Mouse (Mus musculus): ENCODE data around the gene Tmem211. TPM values are rescaled to one million over a fixed set of nuclear protein-coding genes. Genes with fewer than 3 reads are reported as not detected.

Tmem211 gene
- total RNA-seq (2021) = not detected
- not detected in 2 replicates for polyA plus RNA-seq (2012; rRNA removed)
- long read RNA-seq = 0 reads

DNA sequence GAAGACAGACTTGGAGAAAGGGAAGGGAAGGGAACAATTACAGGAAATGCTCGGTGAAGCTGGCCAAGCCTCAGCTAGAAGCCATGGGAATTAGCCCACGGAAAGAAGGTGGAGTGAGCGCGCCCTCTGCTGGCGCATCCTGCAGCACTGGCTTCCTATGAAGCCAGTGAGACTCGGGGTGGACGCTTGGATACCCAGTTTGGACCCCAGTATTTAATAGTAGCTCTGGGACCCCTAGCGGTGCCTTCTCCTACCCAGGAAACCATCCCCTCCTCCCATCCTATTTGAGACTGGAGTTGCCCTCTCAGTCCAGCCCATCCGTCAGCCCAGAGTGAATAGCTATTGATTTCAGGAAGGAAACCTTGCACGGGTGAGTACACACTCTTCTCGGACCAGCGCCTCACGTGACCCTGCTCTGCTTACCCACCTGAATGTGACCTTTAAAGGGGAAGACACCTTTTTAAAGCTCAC, at the start of gene Tmem211:
Tmem211 (plus strand) TSS at position 278 of the 471 bp plus-strand sequence.
- DNase-seq = peak; percentile 75

DNA sequence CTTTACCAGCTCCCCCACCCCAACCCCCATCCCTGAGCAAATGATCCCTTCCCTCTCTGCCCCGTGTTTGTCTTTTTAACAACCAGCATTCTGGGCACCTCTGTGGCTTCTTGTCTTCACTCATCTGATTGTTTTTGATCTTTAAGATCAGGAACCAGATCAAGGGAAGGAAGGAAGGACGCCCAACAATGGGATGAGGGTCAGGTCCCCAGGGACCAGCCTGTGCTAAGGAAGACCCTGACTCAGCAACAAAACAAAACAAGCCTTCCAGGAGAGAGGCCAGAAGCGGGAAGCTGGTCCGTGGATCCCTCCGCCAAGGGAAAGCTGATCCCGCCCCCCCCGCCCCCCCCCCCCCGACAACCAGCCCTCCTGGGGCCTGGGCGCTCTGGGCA, 47.3 kb upstream of the Tmem211 start:
- DNase-seq = no peak

GRCm38 (mm10) chr5:113179843-113180682, 46.6 kb upstream of the Tmem211 start:
- DNase-seq = peak; percentile 88

DNA sequence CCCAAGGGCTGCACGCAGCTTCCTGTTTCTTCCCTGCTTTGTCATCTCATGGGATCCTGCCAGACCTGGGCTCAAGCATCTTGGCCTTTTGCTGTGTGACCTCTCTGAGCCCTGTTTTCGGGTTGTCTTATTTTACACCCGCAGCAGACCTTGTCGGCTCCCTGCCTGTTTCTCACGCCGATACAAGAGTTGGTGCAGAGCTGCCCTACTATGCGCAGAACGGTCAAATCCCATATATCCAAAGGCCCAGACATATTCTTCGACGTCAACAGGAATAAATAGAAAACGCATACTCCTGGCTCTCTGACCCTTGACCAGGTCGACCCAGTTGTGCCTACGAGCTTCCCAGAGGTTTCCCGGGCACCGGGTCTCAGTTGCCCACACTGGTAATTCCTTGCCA, 46.0 kb upstream of the Tmem211 start:
- DNase-seq = no peak

GRCm38 (mm10) chr5:113181441-113181840, 45.3 kb upstream of the Tmem211 start:
- DNase-seq = no peak

DNA sequence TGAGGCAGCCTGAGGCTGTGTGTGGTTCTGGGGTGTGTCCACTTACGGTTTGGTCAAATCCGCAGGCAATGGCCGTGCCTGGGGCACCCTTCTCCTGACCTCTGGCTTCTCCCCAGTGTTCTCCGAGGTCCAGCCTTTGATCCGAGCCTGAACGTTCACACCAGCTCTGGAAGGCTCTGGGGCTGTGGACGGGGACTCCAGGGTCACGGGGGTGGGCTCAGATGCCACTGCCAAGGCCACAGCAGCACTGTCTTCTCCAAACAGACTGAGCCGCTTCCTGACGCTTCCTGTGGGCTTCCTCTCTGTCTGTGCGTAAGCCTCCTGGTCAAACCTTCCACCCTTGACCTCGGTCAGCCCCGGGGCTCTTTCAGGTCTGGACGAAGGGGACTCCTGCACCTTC, 36.2 kb upstream of the Tmem211 start:
- no peak for DNase-seq

- no peak for DNase-seq
Measured at GRCm38 (mm10) chr5:113191901-113192300, 34.8 kb upstream of the Tmem211 start.

DNA sequence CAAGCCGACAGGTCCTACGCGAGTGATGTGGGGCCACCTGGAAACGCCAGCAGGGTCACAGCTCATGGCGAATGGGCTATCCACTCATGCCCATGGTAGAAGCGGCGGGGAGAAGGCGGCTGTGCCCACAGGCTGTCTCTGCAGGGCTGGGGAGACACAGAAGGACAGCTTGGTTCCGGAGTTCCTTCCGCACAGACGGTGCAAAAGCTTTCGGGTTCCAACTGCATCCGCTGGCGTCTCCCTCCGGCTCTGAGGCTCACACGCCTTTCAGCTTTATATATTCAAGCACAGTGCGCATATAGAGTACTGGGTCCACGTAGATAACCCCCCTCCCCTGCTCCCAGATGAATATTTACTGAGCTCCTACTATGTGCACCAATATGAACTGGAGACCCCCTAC, 32.9 kb upstream of the Tmem211 start:
- no peak for DNase-seq

GRCm38 (mm10) chr5:113195451-113195850, 31.3 kb upstream of the Tmem211 start:
- DNase-seq = no peak

- DNase-seq = no peak
Measured at GRCm38 (mm10) chr5:113195907-113196306, 30.8 kb upstream of the Tmem211 start.

GRCm38 (mm10) chr5:113196916-113197794, 29.6 kb upstream of the Tmem211 start:
- DNase-seq = no peak

DNA sequence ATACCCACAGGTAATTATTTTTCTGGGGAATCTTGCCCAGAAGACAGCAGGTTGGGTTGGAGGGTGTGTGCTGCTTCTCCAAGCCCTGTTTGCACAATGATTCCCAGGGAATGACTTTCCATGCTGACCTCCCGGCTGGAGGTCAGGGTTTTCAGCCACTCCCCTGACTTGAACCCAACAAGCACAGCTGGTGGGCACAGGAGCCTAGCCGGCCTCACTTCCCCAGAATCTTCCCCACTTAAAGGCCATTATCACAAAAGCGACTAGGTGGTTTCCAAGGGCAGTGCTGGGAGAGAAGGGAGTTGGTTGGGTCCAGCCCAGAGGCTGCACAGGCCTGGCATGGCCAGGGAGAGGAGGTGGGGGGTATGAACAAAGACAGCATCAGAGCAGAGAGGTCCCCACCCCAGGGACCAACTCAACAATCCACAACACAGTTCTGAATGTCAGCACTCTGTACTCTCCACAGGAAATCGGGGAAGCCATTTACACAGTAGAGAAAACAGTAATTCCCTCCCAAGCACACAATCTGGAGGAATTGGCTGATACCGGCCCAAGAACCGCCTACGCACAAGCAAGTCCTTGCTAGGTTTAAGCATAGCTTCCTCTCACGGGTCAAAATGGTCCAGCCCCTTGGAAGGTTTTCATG, 27.5 kb upstream of the Tmem211 start:
- DNase-seq = no peak

DNA sequence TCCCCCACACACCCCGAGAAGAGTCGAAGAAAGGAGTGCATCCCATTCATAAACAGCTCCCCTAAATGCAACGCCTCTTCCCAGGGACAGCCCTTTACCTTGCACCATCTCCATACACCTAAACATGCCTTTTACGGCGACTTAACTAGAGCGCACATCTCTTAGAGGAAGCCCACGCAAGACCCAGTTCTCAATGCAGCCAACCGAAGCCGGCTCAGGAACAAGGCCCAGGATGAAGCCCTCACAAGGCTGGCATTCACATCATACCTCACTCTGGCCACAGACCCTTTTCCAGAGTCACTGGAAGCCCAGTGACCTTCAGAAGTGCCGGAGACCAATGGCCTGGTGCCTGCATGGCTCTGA, 27.0 kb upstream of the Tmem211 start:
- no peak for DNase-seq

- DNase-seq = no peak
Measured at GRCm38 (mm10) chr5:113204193-113204592, 22.5 kb upstream of the Tmem211 start.

DNA sequence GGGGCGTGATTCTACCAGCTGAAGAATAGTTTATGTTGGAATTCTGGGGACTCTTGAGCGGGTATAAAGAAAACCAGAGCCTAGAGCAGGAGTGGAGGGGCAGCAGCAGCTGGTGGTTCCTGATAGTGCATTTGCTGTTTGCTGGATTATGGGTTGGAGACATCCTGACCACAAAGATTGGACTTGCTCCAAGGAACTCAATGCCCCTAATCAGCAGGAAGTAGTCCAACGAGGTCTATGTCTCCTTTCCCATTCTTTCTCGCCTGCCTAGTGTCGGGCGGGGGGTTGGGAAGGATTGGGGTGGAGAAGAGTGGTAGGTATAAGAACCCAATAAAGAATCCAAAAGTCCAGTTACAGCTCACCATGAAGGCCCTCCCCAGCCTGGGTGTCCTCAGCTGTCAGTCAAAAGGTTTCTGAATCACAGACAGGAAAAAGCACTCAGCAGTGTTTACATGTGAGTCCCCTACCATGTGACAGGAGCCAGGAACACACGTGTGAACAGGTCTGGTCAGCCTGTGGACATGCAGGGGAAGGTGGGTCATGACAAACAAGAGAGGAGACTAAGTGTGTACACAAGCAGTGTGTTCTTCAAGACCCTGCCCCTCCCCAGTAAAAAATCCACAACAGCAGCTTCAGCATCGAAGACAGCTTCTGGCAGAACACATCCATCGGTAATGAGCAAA, 19.9 kb upstream of the Tmem211 start:
- no peak for DNase-seq

- peak; percentile 46 for DNase-seq
Measured at GRCm38 (mm10) chr5:113208048-113208447, 18.7 kb upstream of the Tmem211 start.

GRCm38 (mm10) chr5:113208622-113209400, 17.9 kb upstream of the Tmem211 start:
- DNase-seq = peak; percentile 57

DNA sequence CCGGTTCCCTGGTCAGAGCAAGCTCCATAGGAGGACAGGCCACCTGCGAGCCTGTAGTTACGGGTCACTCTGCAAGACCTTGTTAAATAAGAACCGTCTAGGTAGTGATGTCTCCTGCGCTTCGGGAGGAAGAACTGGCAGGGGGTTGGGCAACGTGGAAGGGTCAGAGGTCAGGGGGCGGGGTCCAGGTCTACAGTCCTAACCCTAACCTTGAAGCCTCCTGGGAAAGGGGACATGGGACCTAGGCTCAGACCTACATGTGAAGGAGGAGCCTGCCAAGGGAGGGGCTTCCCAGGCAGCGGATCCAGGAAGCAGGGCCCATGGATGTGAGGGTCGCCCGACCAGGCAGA, 17.3 kb upstream of the Tmem211 start:
- no peak for DNase-seq

DNA sequence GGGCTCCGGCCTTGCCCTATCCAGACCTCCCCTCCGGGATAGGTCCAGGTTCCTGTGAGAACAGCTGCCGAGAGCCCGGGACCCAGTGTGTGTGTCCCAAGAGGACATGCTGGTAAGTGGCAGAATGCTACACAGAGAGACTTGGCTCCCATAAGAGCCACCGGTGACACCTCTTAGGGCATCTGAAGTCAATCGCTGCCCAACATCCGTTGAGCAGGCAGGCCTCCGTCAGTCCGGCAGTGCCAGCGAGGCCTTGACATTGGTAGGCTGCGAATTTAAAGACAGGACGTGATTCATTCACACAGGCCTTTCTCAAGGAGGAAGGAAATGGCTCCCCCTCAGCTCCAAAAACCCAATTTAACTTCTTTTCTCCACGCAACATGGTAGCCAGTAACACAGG, 16.8 kb upstream of the Tmem211 start:
- peak; percentile 58 for DNase-seq

- no peak for DNase-seq
Measured at GRCm38 (mm10) chr5:113210314-113210713, 16.4 kb upstream of the Tmem211 start.

Data from adrenal gland, adult 2 months (tissue).